Mouse (Mus musculus) CH12.LX (cell line): Measurements from ENCODE around the gene Sys1.

Experiments used
- CTCF ChIP-seq, 2 experiments: IDR thresholded peaks in 1 of 2; conservative IDR thresholded peaks in 1 of 2; 2 replicates each; pipeline ENCODE4 v1.5.1; 2011 to 2012; ENCODE audit warnings: low read depth in 2 of 2, low read length in 2 of 2, improper control_type of control experiment in 1 of 2, inconsistent platforms in 1 of 2, mild to moderate bottlenecking in 1 of 2, moderate library complexity in 1 of 2
- EP300 ChIP-seq: IDR thresholded peaks from 2 replicates; pipeline ENCODE4 v1.6.1; 2011; ENCODE audit warnings: low read length, improper control_type of control experiment
- MAX ChIP-seq: IDR thresholded peaks from 2 replicates; pipeline ENCODE4 v1.6.1; 2011; ENCODE audit warnings: low read length, improper control_type of control experiment
- MEF2A ChIP-seq: IDR thresholded peaks from 2 replicates; pipeline ENCODE4 v1.6.1; 2014; ENCODE audit warnings: low read depth, mild to moderate bottlenecking, inconsistent platforms, low read length, improper control_type of control experiment, borderline replicate concordance
- MXI1 ChIP-seq: IDR thresholded peaks from 2 replicates; pipeline ENCODE4 v1.6.1; 2011; ENCODE audit warnings: mild to moderate bottlenecking, low read depth, low read length, improper control_type of control experiment
- MYC ChIP-seq: IDR thresholded peaks from 2 replicates; pipeline ENCODE4 v1.6.1; 2011; ENCODE audit warnings: low read depth, mild to moderate bottlenecking, improper control_type of control experiment, low read length
- POLR2A ChIP-seq: IDR thresholded peaks from 2 replicates; pipeline ENCODE4 v1.6.1; 2011; ENCODE audit warnings: low read depth, mild to moderate bottlenecking, improper control_type of control experiment, low read length
- TCF12 ChIP-seq: IDR thresholded peaks from 2 replicates; pipeline ENCODE4 v1.6.1; 2014; ENCODE audit warnings: low read depth, mild to moderate bottlenecking, inconsistent platforms, low read length, improper control_type of control experiment
- ZNF384 ChIP-seq: IDR thresholded peaks from 2 replicates; pipeline ENCODE4 v1.6.1; 2012; ENCODE audit warnings: low read depth, low read length, improper control_type of control experiment, inconsistent platforms

DNA sequence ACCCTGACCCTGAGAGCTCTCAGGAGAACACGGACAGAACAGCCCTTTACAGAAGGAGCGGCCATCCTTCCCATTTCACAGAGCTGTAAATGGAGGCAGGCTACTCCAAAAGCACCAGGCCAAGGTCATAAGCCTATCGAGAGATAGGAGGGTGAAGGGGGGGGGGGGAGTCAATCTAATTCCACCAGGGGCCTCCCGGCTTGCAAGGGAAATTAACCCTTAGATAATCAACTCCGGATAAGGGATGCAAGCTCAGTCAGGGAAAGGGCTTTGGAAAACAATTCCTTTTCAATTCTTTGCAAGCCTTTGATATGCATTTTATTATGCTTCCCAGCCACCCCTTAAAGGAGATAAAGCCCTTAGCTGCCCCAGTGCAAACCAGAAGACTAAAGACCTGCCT, 28.3 kb upstream of the Sys1 start:
- TF ChIP-seq CTCF (conservative IDR thresholded peaks at IDR 0.05 in 1 of 2, IDR thresholded peaks at IDR 0.05 in 1 of 2; ENCODE audit: low read depth in 2 of 2, low read length in 2 of 2) (no peak), POLR2A (no peak), TCF12 (no peak), MEF2A (no peak), EP300 (no peak), MYC (no peak), MAX (no peak), ZNF384 (no peak), MXI1 (no peak)
